Mouse (Mus musculus): ENCODE measurements around the gene 1700001C19Rik. TPM values are rescaled to one million over a fixed set of nuclear protein-coding genes. Genes with fewer than 3 reads are reported as not detected.

The 1700001C19Rik gene
- 0.75 and 1.3 TPM in 2 replicates for polyA plus RNA-seq (2011; ENCODE audit: insufficient read depth, insufficient read length, low read depth, missing spikeins)

DNA sequence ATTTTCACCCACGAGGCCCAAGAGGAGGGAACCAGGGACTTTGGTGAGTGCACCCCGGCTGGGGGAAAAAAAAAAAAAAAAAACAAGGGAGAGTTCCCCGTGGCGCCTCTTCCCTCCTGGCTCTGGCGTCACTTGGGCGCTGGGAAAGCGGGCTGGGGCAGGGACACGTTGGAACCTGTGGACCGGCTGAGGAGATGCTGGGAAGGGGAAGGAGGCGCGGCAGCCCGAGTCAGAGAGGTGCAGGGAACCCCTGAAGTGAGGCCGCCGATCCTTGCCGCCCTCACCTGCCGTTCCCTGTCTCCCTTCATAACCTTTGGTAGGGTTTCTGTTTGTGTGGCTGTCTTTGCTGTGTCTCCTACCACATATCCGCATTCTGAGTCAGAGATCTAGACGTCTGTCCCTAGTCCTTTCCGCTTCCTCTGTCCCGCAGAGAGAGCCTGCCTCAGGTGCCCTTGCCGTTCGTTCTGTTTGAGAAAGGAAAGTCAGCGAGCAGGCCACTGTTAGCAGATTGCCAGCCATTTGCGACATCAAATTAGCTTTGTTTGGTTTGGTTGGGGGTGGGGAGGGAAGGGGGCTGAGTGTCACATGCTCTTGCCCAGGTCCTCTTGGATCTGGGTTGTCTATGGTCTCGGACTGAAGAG is at the start of gene 1700001C19Rik:
Gene 1700001C19Rik (minus strand): TSS at position 470 of the 641 bp plus-strand sequence.
- H3K27me3 ChIP-seq (ENCODE audit: control insufficient read depth, insufficient read depth, low read length, poor library complexity, severe bottlenecking), result no peaks in the 10 kb centered on the region
- H3K9me3 ChIP-seq (replicated peaks; ENCODE audit: control insufficient read depth, insufficient read depth, low read length, poor library complexity, severe bottlenecking), result no peaks in the 10 kb centered on the region
- no peaks in the 10 kb centered on the region for H3K36me3 ChIP-seq (ENCODE audit: control insufficient read depth, insufficient read depth, low read length, poor library complexity, severe bottlenecking)
- TF ChIP-seq POLR2A (IDR thresholded peaks at IDR 0.05; ENCODE audit: insufficient read depth, low read length), result no peak
- TF ChIP-seq CTCF (IDR thresholded peaks at IDR 0.05; ENCODE audit: low read depth, low read length), result no peak
- TF ChIP-seq EP300 (IDR thresholded peaks at IDR 0.05; ENCODE audit: insufficient read depth, low read depth, low read length), result no peak
- H3K27ac ChIP-seq (ENCODE audit: insufficient read depth, low read length), result no peak within 1 kb of the TSS
- H3K4me3 ChIP-seq (ENCODE audit: low read depth, low read length), result peak within 1 kb of the TSS; percentile 75
- peak within 1 kb of the TSS; percentile 55 for H3K9ac ChIP-seq (ENCODE audit: low read depth, poor library complexity, severe bottlenecking)
- peaks cover 10% of the 10 kb centered on the region for H3K4me1 ChIP-seq (ENCODE audit: control insufficient read depth, insufficient read depth, low read length)

- no peak overlapping the region for H3K4me3 ChIP-seq (ENCODE audit: low read depth, low read length)
- peaks cover 14% of the 10 kb centered on the region for H3K36me3 ChIP-seq (ENCODE audit: control insufficient read depth, insufficient read depth, low read length, poor library complexity, severe bottlenecking)
- no peaks in the 10 kb centered on the region for H3K27me3 ChIP-seq (ENCODE audit: control insufficient read depth, insufficient read depth, low read length, poor library complexity, severe bottlenecking)
- TF ChIP-seq POLR2A (IDR thresholded peaks at IDR 0.05; ENCODE audit: insufficient read depth, low read length), result no peak
- no peak for TF ChIP-seq EP300 (IDR thresholded peaks at IDR 0.05; ENCODE audit: insufficient read depth, low read depth, low read length)
- no peak for TF ChIP-seq CTCF (IDR thresholded peaks at IDR 0.05; ENCODE audit: low read depth, low read length)
- H3K4me1 ChIP-seq (ENCODE audit: control insufficient read depth, insufficient read depth, low read length), result peaks cover 10% of the 10 kb centered on the region
- no peak overlapping the region for H3K27ac ChIP-seq (ENCODE audit: insufficient read depth, low read length)
- H3K9me3 ChIP-seq (replicated peaks; ENCODE audit: control insufficient read depth, insufficient read depth, low read length, poor library complexity, severe bottlenecking), result no peaks in the 10 kb centered on the region
- no peak overlapping the region for H3K9ac ChIP-seq (ENCODE audit: low read depth, poor library complexity, severe bottlenecking)
These were observed 48.6 kb upstream of the 1700001C19Rik start for GRCm38 (mm10) chr17:47485791-47486190.

DNA sequence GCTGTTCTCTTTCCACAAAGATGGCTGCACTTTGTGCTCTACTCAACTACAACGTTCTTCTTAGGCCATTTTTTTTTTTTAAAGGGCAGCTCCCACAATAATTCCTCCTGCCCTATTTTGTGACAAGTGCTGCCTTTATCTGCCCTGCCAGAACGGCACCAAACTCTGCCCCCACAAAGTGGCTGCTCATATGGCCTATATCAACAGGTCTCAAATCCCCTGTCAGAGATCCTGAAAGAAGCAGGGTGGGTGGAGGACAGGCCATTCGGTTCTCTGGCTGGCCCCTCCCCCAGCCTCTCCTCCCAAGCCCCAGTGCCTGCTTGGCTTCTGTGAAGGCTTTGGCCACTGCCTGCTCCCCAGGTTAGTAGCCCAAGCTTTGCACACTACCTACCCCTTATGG is 47.8 kb upstream of the 1700001C19Rik start:
- no peaks in the 10 kb centered on the region for H3K9me3 ChIP-seq (replicated peaks; ENCODE audit: control insufficient read depth, insufficient read depth, low read length, poor library complexity, severe bottlenecking)
- no peak overlapping the region for H3K9ac ChIP-seq (ENCODE audit: low read depth, poor library complexity, severe bottlenecking)
- H3K4me1 ChIP-seq (ENCODE audit: control insufficient read depth, insufficient read depth, low read length), result peaks cover 10% of the 10 kb centered on the region
- peak overlapping the region; percentile 39 for H3K27ac ChIP-seq (ENCODE audit: insufficient read depth, low read length)
- TF ChIP-seq POLR2A (IDR thresholded peaks at IDR 0.05; ENCODE audit: insufficient read depth, low read length) (no peak), EP300 (IDR thresholded peaks at IDR 0.05; ENCODE audit: insufficient read depth, low read depth, low read length) (no peak), CTCF (IDR thresholded peaks at IDR 0.05; ENCODE audit: low read depth, low read length) (no peak)
- no peak overlapping the region for H3K4me3 ChIP-seq (ENCODE audit: low read depth, low read length)
- no peaks in the 10 kb centered on the region for H3K27me3 ChIP-seq (ENCODE audit: control insufficient read depth, insufficient read depth, low read length, poor library complexity, severe bottlenecking)
- H3K36me3 ChIP-seq (ENCODE audit: control insufficient read depth, insufficient read depth, low read length, poor library complexity, severe bottlenecking), result peaks cover 10% of the 10 kb centered on the region

DNA sequence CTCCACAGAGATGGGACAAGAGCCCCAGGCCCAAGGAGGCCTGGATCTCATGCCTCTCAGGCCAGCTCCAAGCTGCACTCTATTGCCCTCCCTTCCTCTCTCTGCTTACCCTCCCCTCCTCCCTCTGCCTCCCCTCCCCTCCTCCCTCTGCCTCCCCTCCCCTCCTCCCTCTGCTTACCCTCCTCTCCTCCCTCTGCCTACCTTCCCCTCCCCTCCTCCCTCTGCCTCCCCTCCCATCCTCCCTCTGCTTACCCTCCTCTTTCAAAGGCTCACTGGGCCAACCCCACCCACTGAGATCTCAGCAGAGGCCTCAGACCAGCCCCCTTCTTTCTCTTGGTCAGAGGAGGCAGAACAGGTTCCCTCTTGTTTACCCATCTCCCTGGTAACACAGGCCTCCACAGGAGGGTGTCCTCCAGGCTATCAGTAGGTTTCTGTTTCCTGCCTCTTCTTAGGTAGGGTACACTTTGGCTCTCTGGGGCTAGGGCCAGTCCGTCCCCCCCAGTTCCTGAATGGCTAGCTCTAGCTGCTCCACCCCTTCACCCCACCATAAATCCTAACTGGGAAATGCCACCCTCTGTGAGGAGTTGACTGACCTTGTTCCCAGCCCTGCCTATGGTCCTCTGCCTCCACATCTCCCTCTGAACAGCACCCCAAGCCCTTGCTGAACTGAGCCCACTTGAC is 47.2 kb upstream of the 1700001C19Rik start:
- no peaks in the 10 kb centered on the region for H3K27me3 ChIP-seq (ENCODE audit: control insufficient read depth, insufficient read depth, low read length, poor library complexity, severe bottlenecking)
- no peaks in the 10 kb centered on the region for H3K9me3 ChIP-seq (replicated peaks; ENCODE audit: control insufficient read depth, insufficient read depth, low read length, poor library complexity, severe bottlenecking)
- no peak for TF ChIP-seq EP300 (IDR thresholded peaks at IDR 0.05; ENCODE audit: insufficient read depth, low read depth, low read length)
- TF ChIP-seq CTCF (IDR thresholded peaks at IDR 0.05; ENCODE audit: low read depth, low read length), result no peak
- TF ChIP-seq POLR2A (IDR thresholded peaks at IDR 0.05; ENCODE audit: insufficient read depth, low read length), result no peak
- peaks cover 5% of the 10 kb centered on the region for H3K36me3 ChIP-seq (ENCODE audit: control insufficient read depth, insufficient read depth, low read length, poor library complexity, severe bottlenecking)
- H3K4me3 ChIP-seq (ENCODE audit: low read depth, low read length), result no peak overlapping the region
- no peak overlapping the region for H3K9ac ChIP-seq (ENCODE audit: low read depth, poor library complexity, severe bottlenecking)
- H3K4me1 ChIP-seq (ENCODE audit: control insufficient read depth, insufficient read depth, low read length), result peaks cover 10% of the 10 kb centered on the region
- peak overlapping the region; percentile 77 for H3K27ac ChIP-seq (ENCODE audit: insufficient read depth, low read length)

GRCm38 (mm10) chr17:47482401-47482800 is 45.2 kb upstream of the 1700001C19Rik start:
- Histone ChIP-seq H3K27ac (ENCODE audit: insufficient read depth, low read length) (no peak overlapping the region), H3K4me1 (ENCODE audit: control insufficient read depth, insufficient read depth, low read length) (peaks cover 7% of the 10 kb centered on the region), H3K27me3 (ENCODE audit: control insufficient read depth, insufficient read depth, low read length, poor library complexity, severe bottlenecking) (no peaks in the 10 kb centered on the region), H3K4me3 (ENCODE audit: low read depth, low read length) (no peak overlapping the region), H3K9me3 (replicated peaks; ENCODE audit: control insufficient read depth, insufficient read depth, low read length, poor library complexity, severe bottlenecking) (no peaks in the 10 kb centered on the region), H3K36me3 (ENCODE audit: control insufficient read depth, insufficient read depth, low read length, poor library complexity, severe bottlenecking) (no peaks in the 10 kb centered on the region), H3K9ac (ENCODE audit: low read depth, poor library complexity, severe bottlenecking) (no peak overlapping the region)
- TF ChIP-seq EP300 (IDR thresholded peaks at IDR 0.05; ENCODE audit: insufficient read depth, low read depth, low read length) (0 out of 2 replicates have a peak, but pooled peaks have one; percentile 30), POLR2A (IDR thresholded peaks at IDR 0.05; ENCODE audit: insufficient read depth, low read length) (no peak), CTCF (IDR thresholded peaks at IDR 0.05; ENCODE audit: low read depth, low read length) (peak; percentile 97)

- Histone ChIP-seq H3K9ac (ENCODE audit: low read depth, poor library complexity, severe bottlenecking) (no peak overlapping the region), H3K27me3 (ENCODE audit: control insufficient read depth, insufficient read depth, low read length, poor library complexity, severe bottlenecking) (no peaks in the 10 kb centered on the region), H3K27ac (ENCODE audit: insufficient read depth, low read length) (no peak overlapping the region), H3K9me3 (replicated peaks; ENCODE audit: control insufficient read depth, insufficient read depth, low read length, poor library complexity, severe bottlenecking) (no peaks in the 10 kb centered on the region), H3K4me3 (ENCODE audit: low read depth, low read length) (no peak overlapping the region), H3K36me3 (ENCODE audit: control insufficient read depth, insufficient read depth, low read length, poor library complexity, severe bottlenecking) (no peaks in the 10 kb centered on the region), H3K4me1 (ENCODE audit: control insufficient read depth, insufficient read depth, low read length) (peaks cover 6% of the 10 kb centered on the region)
- no peak for TF ChIP-seq CTCF (IDR thresholded peaks at IDR 0.05; ENCODE audit: low read depth, low read length)
- no peak for TF ChIP-seq EP300 (IDR thresholded peaks at IDR 0.05; ENCODE audit: insufficient read depth, low read depth, low read length)
- no peak for TF ChIP-seq POLR2A (IDR thresholded peaks at IDR 0.05; ENCODE audit: insufficient read depth, low read length)
These were observed 42.7 kb upstream of the 1700001C19Rik start for GRCm38 (mm10) chr17:47479887-47480286.
